Mouse (Mus musculus) G1E (cell line): ENCODE data around the gene Zfp90. TPM values are rescaled to one million over a fixed set of nuclear protein-coding genes. Genes with fewer than 3 reads are reported as not detected.
A peak's percentile ranks its signal among the peaks of the same experiment; 100 is the strongest.

Experiments
- ATAC-seq: 2 replicates; pipeline ENCODE4 v1.8.0; 2016; ENCODE audit warnings: mild to moderate bottlenecking; ENCODE audit not compliant: insufficient number of reproducible peaks, poor library complexity, low FRiP score, severe bottlenecking; ENCODE audit errors: extremely low read depth
- DNase-seq: peaks from one replicate; pipeline ENCODE4 v3.0.0; 2012; ENCODE audit warnings: low spot score
- H3K27me3 ChIP-seq: 2 replicates; pipeline ENCODE4 v1.6.1; 2012; ENCODE audit warnings: mild to moderate bottlenecking, low read length, inconsistent platforms; ENCODE audit not compliant: insufficient read depth
- H3K36me3 ChIP-seq: replicated peaks from 2 replicates; pipeline ENCODE3; 2012; ENCODE audit warnings: mild to moderate bottlenecking, inconsistent platforms
- H3K4me1 ChIP-seq: 2 replicates; pipeline ENCODE4 v1.6.1; 2012; ENCODE audit warnings: low read depth, low read length, inconsistent platforms, mixed read lengths; ENCODE audit not compliant: insufficient read depth
- H3K4me3 ChIP-seq: 2 replicates; pipeline ENCODE4 v1.5.1; 2012; ENCODE audit warnings: low read depth, mild to moderate bottlenecking, inconsistent platforms, low read length, moderate library complexity, mixed read lengths
- H3K9me3 ChIP-seq: replicated peaks from 2 replicates; pipeline ENCODE4 v1.6.1; 2012; ENCODE audit warnings: inconsistent platforms
- CTCF ChIP-seq: IDR thresholded peaks from 2 replicates; pipeline ENCODE4 v1.5.1; 2012; ENCODE audit warnings: low read depth, low read length, inconsistent platforms, mixed read lengths
- GATA1 ChIP-seq: IDR thresholded peaks from 2 replicates; pipeline ENCODE4 v1.6.1; 2012; ENCODE audit warnings: borderline replicate concordance, low read length, inconsistent platforms, mixed read lengths
- GATA2 ChIP-seq: IDR thresholded peaks from 2 replicates; pipeline ENCODE4 v1.6.1; 2012; ENCODE audit warnings: low read depth, low read length, inconsistent platforms, borderline replicate concordance
- POLR2AphosphoS5 ChIP-seq: IDR thresholded peaks from 2 replicates; pipeline ENCODE4 v1.6.1; 2012; ENCODE audit warnings: low read depth, low read length, inconsistent platforms; ENCODE audit not compliant: insufficient replicate concordance
- TAL1 ChIP-seq: conservative IDR thresholded peaks from 2 replicates; pipeline ENCODE4 v1.6.1; 2012; ENCODE audit warnings: low read depth, low read length, inconsistent platforms, mixed read lengths
- polyA plus RNA-seq: library from polyadenylated mRNA; stranded (reverse); fragments of >175 nt; gene quantifications from 2 replicates; pipeline ENCODE4 v1.2.3, GENCODE M21; 2012
- total RNA-seq, 2 experiments: library from RNA; stranded (forward) in 1 of 2; stranded (reverse) in 1 of 2; fragments of 200-1000 nt in 1 of 2; fragments of >200 nt in 1 of 2; fragmentation: Nextera tagmentation in 1 of 2; gene quantifications; 2 replicates each; pipeline ENCODE4 v1.2.3; 2014 to 2017

The Zfp90 gene
- total and polyA plus RNA-seq, 3 experiments, result 0.22 TPM; not detected in 2

GRCm38 (mm10) chr8:106403246-106403933 lies 11.7 kb upstream of the Zfp90 start:
- DNase-seq, result no peak
- Histone ChIP-seq H3K4me1 (no peaks in the 10 kb centered on the region), H3K36me3 (no peaks in the 10 kb centered on the region), H3K9me3 (no peaks in the 10 kb centered on the region), H3K27me3 (no peaks in the 10 kb centered on the region), H3K4me3 (no peak overlapping the region)
- no peak for ATAC-seq
- no peak for TF ChIP-seq GATA1
- no peak for TF ChIP-seq CTCF
- TF ChIP-seq TAL1, result no peak
- no peak for TF ChIP-seq GATA2
- TF ChIP-seq POLR2AphosphoS5, result no peak

- Histone ChIP-seq H3K9me3 (no peaks in the 10 kb centered on the region), H3K4me3 (no peak overlapping the region), H3K27me3 (0 out of 2 replicates have a peak, but pooled peaks cover 3% of the 10 kb centered on the region), H3K4me1 (no peaks in the 10 kb centered on the region), H3K36me3 (no peaks in the 10 kb centered on the region)
- DNase-seq (no peak), ATAC-seq (no peak)
- TF ChIP-seq TAL1 (no peak), CTCF (no peak), POLR2AphosphoS5 (no peak), GATA1 (no peak)
These were observed 10.3 kb upstream of the Zfp90 start for GRCm38 (mm10) chr8:106404825-106405224.

GRCm38 (mm10) chr8:106405810-106406209 lies 9.3 kb upstream of the Zfp90 start:
- DNase-seq, result no peak

GRCm38 (mm10) chr8:106410055-106410454 lies 5.1 kb upstream of the Zfp90 start:
- TF ChIP-seq GATA1 (no peak), CTCF (no peak), TAL1 (no peak), POLR2AphosphoS5 (no peak), GATA2 (no peak)
- no peaks in the 10 kb centered on the region for H3K9me3 ChIP-seq
- ATAC-seq (no peak), DNase-seq (no peak)
- no peak overlapping the region for H3K4me3 ChIP-seq
- H3K4me1 ChIP-seq, result no peaks in the 10 kb centered on the region
- no peaks in the 10 kb centered on the region for H3K36me3 ChIP-seq
- peaks cover 4% of the 10 kb centered on the region; the same call in 1 of the 2 replicates for H3K27me3 ChIP-seq

More at GRCm38 (mm10) chr8:106405810-106406209, 9.3 kb upstream of the Zfp90 start:
- TF ChIP-seq POLR2AphosphoS5 (no peak), GATA2 (no peak), TAL1 (no peak), CTCF (no peak)
- H3K4me3 ChIP-seq, result no peak overlapping the region
- ATAC-seq, result no peak
- H3K36me3 ChIP-seq, result no peaks in the 10 kb centered on the region
- no peaks in the 10 kb centered on the region for H3K4me1 ChIP-seq
- no peaks in the 10 kb centered on the region for H3K9me3 ChIP-seq
- 0 out of 2 replicates have a peak, but pooled peaks cover 3% of the 10 kb centered on the region for H3K27me3 ChIP-seq

GRCm38 (mm10) chr8:106410564-106410963 lies 4.6 kb upstream of the Zfp90 start:
- peaks cover 9% of the 10 kb centered on the region; the same call in 1 of the 2 replicates for H3K27me3 ChIP-seq
- no peak for DNase-seq
- no peak for ATAC-seq
- H3K36me3 ChIP-seq, result no peaks in the 10 kb centered on the region
- H3K4me1 ChIP-seq, result no peaks in the 10 kb centered on the region
- H3K9me3 ChIP-seq, result no peaks in the 10 kb centered on the region
- no peak for TF ChIP-seq CTCF
- TF ChIP-seq TAL1, result no peak
- no peak for TF ChIP-seq POLR2AphosphoS5
- TF ChIP-seq GATA1, result no peak
- TF ChIP-seq GATA2, result no peak
- H3K4me3 ChIP-seq, result no peak overlapping the region

GRCm38 (mm10) chr8:106411783-106412451 lies 3.2 kb upstream of the Zfp90 start:
- DNase-seq (peak; percentile 32), ATAC-seq (no peak)
- no peaks in the 10 kb centered on the region for H3K9me3 ChIP-seq
- H3K27me3 ChIP-seq, result peaks cover 10% of the 10 kb centered on the region
- H3K36me3 ChIP-seq, result no peaks in the 10 kb centered on the region
- no peak overlapping the region for H3K4me3 ChIP-seq
- TF ChIP-seq GATA1 (no peak), CTCF (peak; percentile 64), TAL1 (no peak)
- no peaks in the 10 kb centered on the region for H3K4me1 ChIP-seq
